Mouse (Mus musculus) lung, adult 10 weeks (tissue): ENCODE measurements around the gene Gal3st2. TPM values are rescaled to one million over a fixed set of nuclear protein-coding genes. Genes with fewer than 3 reads are reported as not detected.

Experiments
- polyA plus RNA-seq: library from polyadenylated mRNA; stranded (reverse); fragments of 350-450 nt; fragmentation: Illumina TruSeq; extraction: RNeasy Lipid Tissue Mini Kit (QIAGEN cat#74804); gene quantifications from one replicate; pipeline ENCODE4 v1.2.3, GENCODE M21; 2014; ENCODE audit warnings: low read depth, low replicate concordance; ENCODE audit not compliant: insufficient read depth

The Gal3st2 gene
- 0.46 TPM for polyA plus RNA-seq

GRCm38 (mm10) chr1:93861048-93861447, at the start of gene Gal3st2:
Gene Gal3st2 (plus strand): TSS chr1:93861306.

GRCm38 (mm10) chr1:93824609-93825008, 36.5 kb upstream of the Gal3st2 start, which contains the start of gene D2hgdh:
Gene D2hgdh (plus strand): TSS chr1:93824909.

GRCm38 (mm10) chr1:93918011-93918410, 56.9 kb downstream of the Gal3st2 start, which contains the start of gene Gal3st2b:
Gene Gal3st2b (plus strand): TSS chr1:93918311.

Other genes starting within 250 kb of the Gal3st2 start
- 81.2 TPM for gene Stk25, start 202.6 kb upstream of the Gal3st2 start, polyA plus RNA-seq
- 16.7 TPM for gene Bok, start 175.6 kb upstream of the Gal3st2 start, polyA plus RNA-seq
- gene Atg4b, start 109.8 kb upstream of the Gal3st2 start, polyA plus RNA-seq, result 24.6 TPM
- 28.8 TPM for gene Thap4, start 106.4 kb upstream of the Gal3st2 start, polyA plus RNA-seq
- gene Dtymk, start 59.4 kb upstream of the Gal3st2 start, polyA plus RNA-seq, result 39.8 TPM
- gene Ing5, start 57.3 kb upstream of the Gal3st2 start, polyA plus RNA-seq, result 8.5 TPM
- gene D2hgdh, start 36.4 kb upstream of the Gal3st2 start, polyA plus RNA-seq, result 6.2 TPM
- gene Gal3st2b, start 57.0 kb downstream of the Gal3st2 start, polyA plus RNA-seq, result not detected
- gene Gal3st2c, start 129.2 kb downstream of the Gal3st2 start, polyA plus RNA-seq, result not detected
- gene Neu4, start 159.1 kb downstream of the Gal3st2 start, polyA plus RNA-seq, result not detected
- gene Pdcd1, start 191.2 kb downstream of the Gal3st2 start, polyA plus RNA-seq, result 0.20 TPM